Mouse (Mus musculus) midbrain, embryonic 15.5 days (tissue): ENCODE results near the gene Eif2ak1. TPM values are rescaled to one million over a fixed set of nuclear protein-coding genes. Genes with fewer than 3 reads are reported as not detected.
"Not testable (repeated sequence)": the region's sequence is repeated elsewhere in the genome, so short reads cannot be mapped to it uniquely, and the experiment has no call there.

Experiments used
- ATAC-seq: fragments of 200-750 bp; cut with Nextera tagmentation; replicated peaks from 2 replicates; pipeline ENCODE4 v1.8.0; 2017; ENCODE audit warnings: moderate TSS enrichment
- H3K27ac ChIP-seq: fragments of 300-500 bp; sonication (generic); 2 replicates; pipeline ENCODE4 v1.5.1; 2015; ENCODE audit warnings: mild to moderate bottlenecking, inconsistent platforms
- H3K27me3 ChIP-seq: fragments of 300-500 bp; sonication (generic); replicated peaks from 2 replicates; pipeline ENCODE4 v1.6.1; 2015; ENCODE audit warnings: inconsistent platforms
- H3K36me3 ChIP-seq: fragments of 300-500 bp; sonication (generic); replicated peaks from 2 replicates; pipeline ENCODE4 v1.6.1; 2015; ENCODE audit warnings: inconsistent platforms
- H3K4me1 ChIP-seq: fragments of 300-500 bp; sonication (generic); 2 replicates; pipeline ENCODE4 v1.6.1; 2015; ENCODE audit warnings: inconsistent platforms
- H3K4me2 ChIP-seq: fragments of 300-500 bp; sonication (generic); 2 replicates; pipeline ENCODE4 v1.6.1; 2015; ENCODE audit warnings: inconsistent platforms, mild to moderate bottlenecking, moderate library complexity
- H3K4me3 ChIP-seq: fragments of 300-500 bp; sonication (generic); 2 replicates; pipeline ENCODE4 v1.5.1; 2015; ENCODE audit warnings: mild to moderate bottlenecking, inconsistent platforms
- H3K9ac ChIP-seq: fragments of 300-500 bp; sonication (generic); 2 replicates; pipeline ENCODE4 v1.6.1; 2015; ENCODE audit warnings: mild to moderate bottlenecking, inconsistent platforms
- H3K9me3 ChIP-seq: fragments of 300-500 bp; sonication (generic); 2 replicates; pipeline ENCODE4 v1.6.1; 2016; ENCODE audit warnings: inconsistent platforms
- WGBS: fragments of 180-500 bp; shearing (Covaris S2); methylation state at CpG from one replicate; pipeline ENCODE4 v1.1.7; 2015; ENCODE audit warnings: mixed read lengths; 5-methylcytosine and 5-hydroxymethylcytosine counted together
- polyA plus RNA-seq: library from polyadenylated mRNA; unstranded; fragments of >200 nt; fragmentation: Nextera tagmentation; extraction: Ambion mirVana; gene quantifications from 2 replicates; pipeline ENCODE4 v1.2.1, GENCODE M21; 2015

Eif2ak1 gene
- 46.1 and 46.8 TPM in 2 replicates for polyA plus RNA-seq

DNA sequence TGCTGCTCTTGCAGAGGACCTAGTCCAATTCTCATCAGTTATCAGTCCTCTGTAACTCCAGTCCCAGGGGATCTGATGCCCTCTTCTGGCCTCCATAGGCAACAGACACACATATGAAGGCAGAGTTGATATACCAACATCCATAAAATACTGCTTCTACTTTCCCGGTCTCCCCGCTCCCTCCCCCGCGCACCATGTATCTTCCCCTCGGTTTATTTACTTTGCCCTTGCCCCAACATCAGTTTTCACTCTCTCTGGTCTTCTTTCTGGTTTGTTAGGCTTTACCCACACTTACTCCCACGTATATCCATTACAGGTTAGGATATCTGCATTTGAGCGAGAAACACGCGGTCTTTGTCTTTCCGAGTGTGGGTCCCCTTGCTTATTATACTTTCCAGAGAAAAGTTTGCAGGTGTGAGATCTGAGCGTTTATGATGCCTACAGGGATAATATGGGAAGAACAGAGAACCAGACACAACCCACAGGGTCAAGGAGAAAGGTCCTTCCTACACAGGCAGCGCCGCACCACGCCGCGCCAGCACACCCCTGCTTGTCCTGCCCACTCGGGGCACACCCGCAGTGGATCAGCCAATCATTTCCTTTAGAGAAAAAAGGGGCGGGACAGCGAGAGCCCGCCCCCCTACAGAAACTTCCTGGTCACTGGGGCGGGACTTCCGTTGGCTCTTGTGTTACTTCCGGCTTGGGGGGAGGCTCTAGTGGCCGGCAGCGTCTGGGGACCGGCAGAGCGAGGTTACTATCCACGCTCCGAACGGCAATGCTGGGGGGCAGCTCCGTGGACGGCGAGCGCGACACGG is at the start of gene Eif2ak1:
Gene Eif2ak1 (plus strand): TSS at position 673 of the 815 bp plus-strand sequence.
- Histone ChIP-seq H3K4me1 (peaks cover 10% of the 10 kb centered on the region), H3K36me3 (no peaks in the 10 kb centered on the region), H3K9ac (peak within 1 kb of the TSS; percentile 81), H3K4me2 (peak within 1 kb of the TSS; percentile 92), H3K27ac (peak within 1 kb of the TSS; percentile 82), H3K4me3 (peak within 1 kb of the TSS; percentile 70), H3K9me3 (no peaks in the 10 kb centered on the region), H3K27me3 (no peaks in the 10 kb centered on the region)
- WGBS = under 1% methylated on average over 37 of the region's 37 CpGs
- peak; percentile 100 for ATAC-seq

DNA sequence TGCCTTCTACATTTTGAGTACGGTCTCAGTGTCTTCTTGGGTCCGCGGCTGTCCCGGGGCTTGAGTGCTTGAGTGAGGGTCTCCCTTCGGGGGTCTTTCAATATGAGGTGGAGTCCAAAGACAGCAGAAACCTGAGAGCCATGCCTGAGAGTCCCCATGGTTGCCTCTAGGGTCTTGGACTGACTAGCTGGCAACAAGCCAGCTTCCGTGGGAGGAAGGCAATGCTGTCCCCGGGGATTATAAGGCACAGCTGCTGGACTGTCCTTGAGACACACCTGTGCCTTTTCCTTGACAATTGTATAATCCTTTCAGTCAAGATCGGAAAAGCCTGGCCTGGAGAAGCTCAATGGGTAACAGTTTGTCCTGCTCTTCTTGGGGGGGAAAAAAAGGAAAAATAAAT is 35.6 kb upstream of the Eif2ak1 start:
- 90% methylated on average over 8 of the region's 8 CpGs for WGBS
- Histone ChIP-seq H3K4me3 (no peak overlapping the region), H3K9me3 (no peaks in the 10 kb centered on the region), H3K4me2 (no peak overlapping the region), H3K27ac (no peak overlapping the region), H3K4me1 (no peaks in the 10 kb centered on the region), H3K27me3 (no peaks in the 10 kb centered on the region), H3K9ac (no peak overlapping the region), H3K36me3 (no peaks in the 10 kb centered on the region)
- no peak for ATAC-seq

DNA sequence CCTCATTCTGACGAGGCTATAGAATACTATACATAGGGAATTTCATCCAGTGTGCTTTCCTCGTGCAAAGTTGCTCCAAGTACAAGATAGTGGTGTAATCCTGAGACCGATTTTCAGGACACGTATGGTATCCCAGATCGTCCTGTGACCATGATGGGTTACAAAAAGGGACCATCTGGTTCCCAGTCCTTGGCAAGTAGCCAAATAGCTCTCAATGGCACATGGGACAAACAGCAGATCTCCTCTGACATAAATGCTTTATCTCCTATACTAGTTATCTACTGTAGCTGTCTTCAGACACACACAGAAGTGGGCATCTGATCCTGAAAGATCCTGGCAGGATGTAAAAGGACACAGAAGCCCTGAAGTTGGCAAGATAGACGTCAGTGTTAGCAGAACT is 32.2 kb upstream of the Eif2ak1 start:
- 74% methylated on average over 6 of the region's 6 CpGs for WGBS
- Histone ChIP-seq H3K27ac (no peak overlapping the region), H3K9ac (no peak overlapping the region), H3K9me3 (no peaks in the 10 kb centered on the region), H3K27me3 (no peaks in the 10 kb centered on the region), H3K4me2 (no peak overlapping the region), H3K4me3 (no peak overlapping the region), H3K4me1 (no peaks in the 10 kb centered on the region), H3K36me3 (no peaks in the 10 kb centered on the region)
- ATAC-seq = no peak

DNA sequence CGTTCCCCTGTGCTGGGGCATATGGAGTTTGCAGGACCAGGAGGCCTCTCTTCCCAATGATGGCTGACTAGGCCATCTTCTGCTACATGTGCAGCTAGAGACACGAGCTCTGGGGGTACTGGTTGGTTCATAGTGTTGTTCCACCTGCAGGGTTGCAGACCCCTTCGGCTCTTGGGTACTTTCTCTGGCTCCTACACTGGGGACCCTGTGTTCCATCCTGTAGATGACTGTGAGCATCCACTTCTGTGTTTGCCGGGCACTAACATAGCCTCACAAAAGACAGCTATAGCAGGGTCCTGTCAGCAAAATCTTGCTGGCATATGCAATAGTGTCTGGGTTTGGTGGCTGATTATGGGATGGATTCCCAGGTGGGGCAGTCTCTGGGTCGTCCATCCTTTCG is 16.4 kb upstream of the Eif2ak1 start:
- H3K27ac ChIP-seq, H3K4me2 ChIP-seq, H3K9me3 ChIP-seq, H3K4me3 ChIP-seq, H3K9ac ChIP-seq, H3K4me1 ChIP-seq, H3K36me3 ChIP-seq, ATAC-seq, H3K27me3 ChIP-seq: not testable (repeated sequence)
- 86% methylated on average over 6 of the region's 6 CpGs for WGBS

DNA sequence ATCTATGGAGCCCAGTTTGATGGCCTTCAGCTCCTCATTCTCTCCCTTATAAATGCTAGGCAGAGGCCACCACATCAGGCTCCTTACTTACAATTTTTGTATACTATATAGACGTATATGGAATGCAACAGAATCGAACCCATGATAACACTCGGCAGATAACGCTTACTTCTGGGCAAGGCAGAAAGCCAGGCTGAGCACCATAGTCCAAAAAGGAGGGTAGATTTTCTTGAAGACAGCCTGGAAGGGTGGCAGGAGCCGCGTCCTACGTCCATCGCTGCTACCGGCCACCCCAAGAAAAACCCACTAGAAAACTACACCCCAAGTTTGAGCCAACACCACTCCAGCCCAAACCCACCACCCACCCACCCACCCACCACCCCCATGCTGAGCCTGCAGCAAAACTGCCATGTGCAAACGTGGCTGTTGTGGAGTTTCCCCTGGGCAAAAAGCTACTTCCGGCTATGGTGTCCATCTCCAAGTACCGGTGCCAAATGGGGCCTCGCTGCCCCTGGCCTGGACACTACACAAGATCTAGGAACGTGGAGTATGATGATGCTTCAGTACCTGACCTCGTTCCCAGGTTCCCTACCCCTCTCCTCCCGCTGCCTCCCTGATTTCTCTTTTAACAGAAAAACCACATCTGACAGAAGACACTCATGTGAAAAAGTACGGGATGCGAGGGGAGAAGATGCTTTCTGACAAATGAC is 13.4 kb upstream of the Eif2ak1 start:
- WGBS = 90% methylated on average over 18 of the region's 18 CpGs
- Histone ChIP-seq H3K4me3 (no peak overlapping the region), H3K27me3 (no peaks in the 10 kb centered on the region), H3K36me3 (no peaks in the 10 kb centered on the region), H3K4me2 (no peak overlapping the region), H3K9ac (no peak overlapping the region), H3K27ac (no peak overlapping the region), H3K9me3 (no peaks in the 10 kb centered on the region), H3K4me1 (no peaks in the 10 kb centered on the region)
- no peak for ATAC-seq

DNA sequence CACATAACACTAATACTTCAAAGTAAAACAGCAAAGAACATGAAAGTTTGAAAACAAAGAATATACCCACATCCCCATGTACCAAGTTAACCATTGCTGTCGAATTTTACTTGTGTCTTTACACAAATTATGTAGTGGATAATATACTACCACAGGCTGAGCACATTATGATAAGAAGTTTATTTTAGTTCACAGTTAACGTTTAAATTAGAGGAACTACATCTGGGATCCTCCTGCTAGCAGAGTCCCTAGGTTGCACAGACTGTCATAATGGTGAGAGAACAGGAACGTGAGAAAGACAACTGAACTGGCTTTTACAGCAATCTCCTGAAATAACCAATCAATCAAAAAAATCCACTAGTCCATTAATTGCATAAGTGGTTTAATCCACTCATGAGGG is 10.3 kb upstream of the Eif2ak1 start:
- no peak for ATAC-seq

DNA sequence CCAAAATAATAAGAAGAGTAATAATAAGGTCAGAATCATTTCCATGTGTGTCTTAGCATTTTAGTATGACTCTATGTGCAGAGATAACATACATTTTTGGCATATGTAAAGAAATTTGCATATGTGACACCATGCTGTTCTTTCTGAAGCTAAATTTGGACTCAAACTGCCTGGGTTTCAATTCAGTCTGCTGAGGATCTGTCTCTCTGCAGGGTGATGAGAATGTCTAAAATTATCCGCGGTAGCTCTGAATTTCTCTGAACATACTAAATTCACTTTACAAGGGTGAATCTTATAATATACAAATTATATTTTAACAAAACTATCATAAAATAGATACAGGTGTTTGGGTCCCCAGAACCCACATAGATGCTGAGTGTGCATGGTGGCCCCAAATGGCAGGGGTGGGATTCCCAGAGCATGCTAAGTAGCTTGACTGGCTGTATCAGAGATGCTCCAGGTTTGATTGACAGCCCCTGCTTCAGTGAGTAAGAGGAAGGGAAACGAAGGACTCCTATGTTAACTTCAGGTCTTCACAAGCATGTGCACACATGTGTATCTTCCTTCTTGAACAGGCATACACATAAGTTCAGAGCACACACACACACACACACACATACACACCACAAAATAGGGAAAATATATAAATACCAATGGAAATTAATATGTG is 8.0 kb upstream of the Eif2ak1 start:
- Histone ChIP-seq H3K9ac (no peak overlapping the region), H3K36me3 (no peaks in the 10 kb centered on the region), H3K4me1 (no peaks in the 10 kb centered on the region), H3K9me3 (no peaks in the 10 kb centered on the region), H3K27ac (no peak overlapping the region), H3K4me2 (no peak overlapping the region), H3K4me3 (no peak overlapping the region), H3K27me3 (no peaks in the 10 kb centered on the region)
- WGBS = 86% methylated on average over 3 of the region's 3 CpGs
- no peak for ATAC-seq

More for the DNA sequence above, 10.3 kb upstream of the Eif2ak1 start:
- no peaks in the 10 kb centered on the region for H3K9me3 ChIP-seq
- no peaks in the 10 kb centered on the region for H3K27me3 ChIP-seq
- H3K27ac ChIP-seq = no peak overlapping the region
- WGBS = 72% methylated on average over 3 of the region's 3 CpGs
- no peak overlapping the region for H3K4me2 ChIP-seq
- no peaks in the 10 kb centered on the region for H3K4me1 ChIP-seq
- no peak overlapping the region for H3K9ac ChIP-seq
- H3K36me3 ChIP-seq = no peaks in the 10 kb centered on the region
- no peak overlapping the region for H3K4me3 ChIP-seq

DNA sequence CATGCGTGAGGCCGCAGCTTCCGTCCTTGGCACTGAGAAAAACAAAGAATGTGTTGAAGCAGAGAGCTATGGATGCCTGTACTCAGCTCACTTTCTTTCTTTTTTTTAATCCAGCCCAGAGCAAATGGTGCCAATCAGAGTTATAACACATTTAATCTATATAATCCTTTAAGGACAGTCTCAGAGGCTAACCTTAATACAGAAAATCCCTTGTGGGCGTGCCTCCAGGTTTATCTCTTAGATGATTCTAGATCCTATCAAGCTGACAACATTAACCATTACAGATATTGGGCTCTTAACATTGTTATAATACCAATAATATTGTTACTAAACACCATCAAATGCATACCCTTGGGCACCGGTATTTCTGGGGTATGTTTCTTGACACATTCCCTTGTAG is 5.9 kb upstream of the Eif2ak1 start:
- Histone ChIP-seq H3K36me3 (no peaks in the 10 kb centered on the region), H3K9me3 (no peaks in the 10 kb centered on the region), H3K4me1 (no peaks in the 10 kb centered on the region), H3K27me3 (no peaks in the 10 kb centered on the region), H3K4me2 (no peak overlapping the region), H3K27ac (no peak overlapping the region), H3K4me3 (no peak overlapping the region), H3K9ac (no peak overlapping the region)
- ATAC-seq = no peak
- WGBS = 94% methylated on average over 5 of the region's 5 CpGs

DNA sequence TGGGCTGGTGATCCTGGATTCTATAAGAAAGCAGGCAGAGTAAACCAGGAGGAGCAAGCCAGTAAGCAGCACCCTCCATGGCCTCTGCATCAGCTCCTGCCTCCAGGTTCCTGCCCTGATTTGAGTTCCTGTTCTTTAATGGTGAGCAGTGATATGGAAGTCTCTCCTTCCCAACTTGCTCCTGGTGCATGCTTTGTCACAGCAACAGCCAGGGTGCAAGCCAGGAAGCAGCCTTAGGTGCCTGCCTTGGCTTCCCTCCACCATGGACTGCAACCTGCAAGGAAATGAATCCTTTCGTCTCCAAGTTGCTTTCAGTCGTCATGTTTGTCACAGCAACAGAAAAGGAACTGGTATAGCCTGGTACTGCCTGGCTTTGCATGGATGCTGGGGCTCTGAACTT is 3.0 kb upstream of the Eif2ak1 start:
- H3K36me3 ChIP-seq = no peaks in the 10 kb centered on the region
- H3K9ac ChIP-seq = no peak overlapping the region
- peaks cover 10% of the 10 kb centered on the region for H3K4me1 ChIP-seq
- H3K27me3 ChIP-seq = no peaks in the 10 kb centered on the region
- H3K4me3 ChIP-seq = no peak overlapping the region
- ATAC-seq = no peak
- H3K4me2 ChIP-seq = no peak overlapping the region
- no peaks in the 10 kb centered on the region for H3K9me3 ChIP-seq
- 71% methylated on average over 2 of the region's 2 CpGs for WGBS
- no peak overlapping the region for H3K27ac ChIP-seq

DNA sequence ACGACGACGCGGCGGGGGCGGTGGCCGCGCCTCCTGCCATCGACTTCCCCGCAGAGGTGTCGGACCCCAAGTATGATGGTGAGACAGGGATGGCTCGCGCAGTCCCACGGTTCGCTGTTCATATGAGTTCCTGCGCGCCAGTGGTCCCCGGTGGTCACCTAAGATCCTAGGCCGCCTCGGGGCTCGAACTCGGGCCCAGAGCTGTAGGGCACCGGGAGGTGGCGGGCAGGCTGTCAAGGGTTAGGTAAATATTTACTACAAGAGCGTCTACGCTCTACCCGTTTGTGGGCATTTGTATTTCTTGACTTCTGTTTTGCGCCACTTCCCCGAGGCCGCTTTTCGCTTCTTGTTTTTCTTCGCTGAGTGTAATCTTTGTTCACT is 333 bp downstream of the Eif2ak1 start:
- peak; percentile 82 for ATAC-seq
- Histone ChIP-seq H3K9me3 (no peaks in the 10 kb centered on the region), H3K4me1 (peaks cover 10% of the 10 kb centered on the region), H3K4me2 (peak overlapping the region; percentile 92), H3K27me3 (no peaks in the 10 kb centered on the region), H3K4me3 (peak overlapping the region; percentile 70), H3K27ac (peak overlapping the region; percentile 71), H3K9ac (peak overlapping the region; percentile 81), H3K36me3 (no peaks in the 10 kb centered on the region)
- 0% methylated on average over 32 of the region's 32 CpGs for WGBS

DNA sequence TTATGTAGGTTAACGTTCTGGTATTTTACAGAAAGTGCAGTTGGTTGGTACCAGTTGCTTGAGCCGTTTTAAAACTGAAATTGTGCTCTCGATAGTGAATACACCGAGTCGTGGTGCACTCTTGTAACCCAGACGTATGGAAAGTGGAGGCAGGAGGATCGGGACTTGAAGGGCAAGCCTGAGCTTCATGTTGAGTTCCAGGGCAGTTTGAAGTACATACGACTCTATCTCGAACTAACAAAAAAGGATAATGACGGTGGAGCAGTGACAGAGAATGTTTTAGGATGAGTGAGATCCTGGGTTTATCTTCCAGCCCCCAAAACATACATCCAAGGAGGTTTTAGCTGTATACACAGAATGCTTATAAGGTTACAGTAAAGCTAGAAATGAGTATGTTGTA is 873 bp downstream of the Eif2ak1 start:
- H3K36me3 ChIP-seq = no peaks in the 10 kb centered on the region
- 13% methylated on average over 10 of the region's 10 CpGs for WGBS
- no peaks in the 10 kb centered on the region for H3K9me3 ChIP-seq

DNA sequence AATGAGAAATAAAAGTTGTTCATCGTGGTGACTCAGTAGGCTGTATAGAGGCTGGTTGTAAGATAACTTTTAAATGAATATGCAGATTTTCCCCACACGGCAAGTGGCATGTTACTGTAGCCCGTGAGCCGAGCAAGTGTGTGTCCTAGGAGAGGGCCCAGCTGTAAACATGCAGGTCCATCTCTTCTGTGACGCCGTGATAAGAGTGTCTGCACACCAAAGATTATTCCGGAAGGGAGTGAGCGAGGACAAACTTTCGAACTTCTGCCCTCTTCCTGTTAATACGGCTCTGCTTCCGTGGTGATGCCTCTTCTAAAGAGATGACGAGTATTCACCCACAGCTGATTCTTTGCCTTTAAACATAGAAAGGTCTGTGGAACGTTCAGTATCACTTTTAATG is 1.4 kb downstream of the Eif2ak1 start:
- peak overlapping the region; percentile 70; the same call in 1 of the 2 replicates for H3K4me3 ChIP-seq
- peak overlapping the region; percentile 92 for H3K4me2 ChIP-seq
- no peaks in the 10 kb centered on the region for H3K9me3 ChIP-seq
- WGBS = 88% methylated on average over 13 of the region's 13 CpGs
- H3K27me3 ChIP-seq = no peaks in the 10 kb centered on the region
- no peak overlapping the region for H3K9ac ChIP-seq
- no peak for ATAC-seq
- H3K27ac ChIP-seq = no peak overlapping the region
- no peaks in the 10 kb centered on the region for H3K36me3 ChIP-seq
- H3K4me1 ChIP-seq = peaks cover 10% of the 10 kb centered on the region

More for the DNA sequence above, 873 bp downstream of the Eif2ak1 start:
- Histone ChIP-seq H3K27me3 (no peaks in the 10 kb centered on the region), H3K4me3 (peak overlapping the region; percentile 70), H3K4me1 (peaks cover 10% of the 10 kb centered on the region), H3K27ac (no peak overlapping the region), H3K4me2 (peak overlapping the region; percentile 92), H3K9ac (peak overlapping the region; percentile 81)
- ATAC-seq = no peak
